Mouse (Mus musculus): Measurements from ENCODE around the gene Klra4. TPM values are rescaled to one million over a fixed set of nuclear protein-coding genes. Genes with fewer than 3 reads are reported as not detected.

Klra4 gene
- not detected for total RNA-seq (2023)

DNA sequence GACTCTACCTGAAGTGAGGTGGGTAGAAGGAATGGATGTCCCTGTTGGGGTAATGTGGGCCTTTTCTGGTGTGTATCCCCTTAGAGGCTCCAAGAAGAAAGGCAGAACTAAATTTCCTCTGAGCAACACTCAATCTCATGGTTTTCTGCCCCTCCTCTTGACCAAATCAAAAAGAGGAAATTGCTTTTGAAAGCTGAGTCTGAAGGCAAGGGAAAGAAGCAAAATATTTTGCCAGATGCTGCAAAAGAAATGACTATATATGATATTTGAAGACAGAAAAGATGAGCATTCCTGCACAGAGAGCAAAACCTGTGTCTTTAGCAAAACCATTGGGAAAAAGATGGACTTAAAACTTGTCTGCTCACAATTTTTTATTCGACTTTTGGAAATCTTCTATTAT is at the start of gene Klra4:
Gene Klra4, minus strand, starts transcription at position 101 of the 400 bp plus-strand sequence.

GRCm38 (mm10) chr6:130026854-130027253 is 40.2 kb downstream of the Klra4 start, which contains the start of gene Klra6:
Gene Klra6 (minus strand): TSS chr6:130026954.

Other genes with a start within 250 kb of the Klra4 start
- gene Gm17631, start 204.6 kb downstream of the Klra4 start, total RNA-seq (2023) = not detected
- gene Klra17, start 190.6 kb downstream of the Klra4 start, total RNA-seq (2023) = 10 to 100 TPM; 55.4 to 59.7 TPM
- gene Klra5, start 149.6 kb downstream of the Klra4 start, total RNA-seq (2023) = not detected
- gene Klra6, start 40.3 kb downstream of the Klra4 start, total RNA-seq (2023) = not detected
- gene Klra8, start 62.6 kb upstream of the Klra4 start, total RNA-seq (2023) = 1 to 10 TPM in 1 of 2 experiments, under 1 TPM in 1; 0.93 to 1.4 TPM
- gene Klra9, start 125.8 kb upstream of the Klra4 start, total RNA-seq (2023) = under 1 TPM; 0.56 to 0.64 TPM
- gene Klra7, start 166.1 kb upstream of the Klra4 start, total RNA-seq (2023) = not detected
- 1 to 10 TPM; 1.4 to 1.6 TPM for gene Klra10, start 214.7 kb upstream of the Klra4 start, total RNA-seq (2023)